Mouse (Mus musculus): ENCODE measurements at regions not wholly inside any gene's neighbourhood (a gene's known extent, or its start where the extent isn't known, plus 50 kb on each side); places are given as distances from the start of the nearest gene placed in this dataset.

DNA sequence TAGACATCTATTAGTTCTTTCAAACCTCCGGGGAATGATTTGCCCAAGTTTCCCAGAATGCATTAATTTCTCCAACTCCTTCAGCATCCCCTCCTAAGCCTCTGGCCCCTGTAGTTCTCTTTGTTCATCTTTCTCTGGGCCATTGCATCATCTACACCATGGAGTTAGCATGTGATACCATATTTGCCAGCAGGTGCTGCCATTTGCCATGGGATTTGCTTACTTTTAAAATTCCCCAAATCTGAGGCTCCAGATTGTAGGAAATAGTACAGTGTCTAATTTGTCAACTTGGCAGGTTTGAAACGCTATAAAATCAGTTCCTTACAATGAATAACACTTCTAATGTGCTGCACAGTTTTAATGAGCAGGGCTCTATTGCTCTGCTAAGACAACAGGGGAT lies 98.7 kb upstream of the Gm6657 start:
- Histone ChIP-seq H3K9ac (no peak overlapping the region), H3K4me2 (replicated peaks) (no peak overlapping the region), H3K27ac (no peak overlapping the region), H3K36me3 (replicated peaks; ENCODE audit: control insufficient read depth, insufficient read depth) (no peaks in the 10 kb centered on the region), H3K27me3 (ENCODE audit: control insufficient read depth, insufficient read depth, low read length) (no peaks in the 10 kb centered on the region), H3K9me3 (ENCODE audit: control insufficient read depth, low read length) (no peaks in the 10 kb centered on the region), H3K4me3 (replicated peaks; ENCODE audit: low read length) (no peak overlapping the region), H3K4me1 (replicated peaks; ENCODE audit: control insufficient read depth, insufficient read depth, low read length) (peaks cover 4% of the 10 kb centered on the region)
- ATAC-seq (ENCODE audit: low FRiP score) (no peak), DNase-seq (ENCODE audit: low spot score) (no peak)
- WGBS, result 68% methylated on average over 2 of the region's 2 CpGs

DNA sequence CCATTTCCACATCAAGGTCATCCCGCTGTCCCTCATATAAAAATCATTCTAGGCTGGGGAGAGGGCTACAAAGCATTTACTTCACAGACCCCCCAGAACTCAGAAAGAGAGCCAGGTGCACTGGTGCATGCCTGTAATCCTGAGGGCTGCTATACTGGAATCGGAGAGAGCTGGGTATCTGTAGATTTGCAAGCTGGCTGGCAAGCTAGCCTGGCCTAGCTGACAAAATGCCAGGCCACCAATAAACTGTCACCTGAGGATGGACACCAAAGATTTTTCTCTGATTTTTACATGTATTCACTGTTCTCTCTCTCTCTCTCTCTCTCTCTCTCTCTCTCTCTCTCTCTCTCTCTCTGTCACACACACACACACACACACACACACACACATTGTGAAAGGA lies 98.1 kb upstream of the Gm6657 start:
- Histone ChIP-seq H3K4me3 (replicated peaks; ENCODE audit: low read length) (no peak overlapping the region), H3K9me3 (ENCODE audit: control insufficient read depth, low read length) (no peaks in the 10 kb centered on the region), H3K9ac (no peak overlapping the region), H3K4me2 (replicated peaks) (no peak overlapping the region), H3K27ac (no peak overlapping the region), H3K27me3 (ENCODE audit: control insufficient read depth, insufficient read depth, low read length) (no peaks in the 10 kb centered on the region), H3K36me3 (replicated peaks; ENCODE audit: control insufficient read depth, insufficient read depth) (no peaks in the 10 kb centered on the region), H3K4me1 (replicated peaks; ENCODE audit: control insufficient read depth, insufficient read depth, low read length) (peaks cover 4% of the 10 kb centered on the region)
- ATAC-seq (ENCODE audit: low FRiP score), result no peak
- DNase-seq (ENCODE audit: low spot score), result no peak
- 92% methylated on average over 2 of the region's 2 CpGs for WGBS

DNA sequence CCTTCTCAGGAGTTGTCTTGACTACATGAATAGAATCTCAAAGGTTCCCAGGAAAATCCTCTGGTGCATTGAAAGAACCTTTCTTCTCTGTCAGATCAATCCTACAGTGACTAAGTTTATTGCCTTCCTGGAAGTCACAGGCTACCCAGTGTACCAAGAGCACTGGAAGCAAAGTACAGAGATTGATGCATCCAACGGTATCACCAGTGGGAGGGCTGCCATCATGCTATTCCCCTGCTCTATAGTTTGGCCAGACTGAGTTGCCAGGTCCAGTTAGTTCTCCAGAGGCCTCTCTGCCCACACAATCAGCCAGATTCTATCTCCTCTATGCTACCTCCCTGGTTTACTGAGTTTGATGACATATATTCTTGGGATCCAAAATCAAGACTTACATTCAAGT lies 96.9 kb upstream of the Gm6657 start:
- Histone ChIP-seq H3K4me2 (replicated peaks) (no peak overlapping the region), H3K4me1 (replicated peaks; ENCODE audit: control insufficient read depth, insufficient read depth, low read length) (peaks cover 4% of the 10 kb centered on the region), H3K36me3 (replicated peaks; ENCODE audit: control insufficient read depth, insufficient read depth) (no peaks in the 10 kb centered on the region), H3K4me3 (replicated peaks; ENCODE audit: low read length) (no peak overlapping the region), H3K9ac (no peak overlapping the region), H3K27ac (no peak overlapping the region), H3K27me3 (ENCODE audit: control insufficient read depth, insufficient read depth, low read length) (no peaks in the 10 kb centered on the region), H3K9me3 (ENCODE audit: control insufficient read depth, low read length) (no peaks in the 10 kb centered on the region)
- WGBS, result 52% methylated on average over 1 of the region's 1 CpGs
- ATAC-seq (ENCODE audit: low FRiP score), result no peak
- DNase-seq (ENCODE audit: low spot score), result no peak

DNA sequence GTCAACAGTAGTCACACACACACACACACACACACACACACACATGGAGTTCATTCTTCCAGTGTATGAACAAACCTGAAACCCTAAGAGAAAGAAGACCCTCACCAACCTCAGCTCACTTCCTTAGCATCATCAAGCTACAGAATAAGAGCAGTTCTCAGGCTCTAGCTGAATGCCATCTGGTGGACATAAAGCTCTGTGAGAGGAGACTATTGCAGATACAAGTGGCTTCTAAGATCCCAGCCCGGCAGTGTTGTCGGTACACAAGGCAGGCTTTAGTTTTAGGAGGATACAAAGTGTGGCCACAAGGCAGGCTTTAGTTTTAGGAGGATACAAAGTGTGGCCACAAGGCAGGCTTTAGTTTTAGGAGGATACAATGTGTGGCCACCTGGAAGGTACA lies 96.3 kb upstream of the Gm6657 start:
- H3K27me3 ChIP-seq (ENCODE audit: control insufficient read depth, insufficient read depth, low read length), result no peaks in the 10 kb centered on the region
- H3K4me3 ChIP-seq (replicated peaks; ENCODE audit: low read length), result no peak overlapping the region
- no peak overlapping the region for H3K27ac ChIP-seq
- WGBS, result 86% methylated on average over 2 of the region's 2 CpGs
- no peak overlapping the region for H3K9ac ChIP-seq
- H3K9me3 ChIP-seq (ENCODE audit: control insufficient read depth, low read length), result no peaks in the 10 kb centered on the region
- ATAC-seq (ENCODE audit: low FRiP score), result no peak
- H3K36me3 ChIP-seq (replicated peaks; ENCODE audit: control insufficient read depth, insufficient read depth), result no peaks in the 10 kb centered on the region
- H3K4me1 ChIP-seq (replicated peaks; ENCODE audit: control insufficient read depth, insufficient read depth, low read length), result peaks cover 4% of the 10 kb centered on the region
- H3K4me2 ChIP-seq (replicated peaks), result no peak overlapping the region
- DNase-seq (ENCODE audit: low spot score), result no peak

DNA sequence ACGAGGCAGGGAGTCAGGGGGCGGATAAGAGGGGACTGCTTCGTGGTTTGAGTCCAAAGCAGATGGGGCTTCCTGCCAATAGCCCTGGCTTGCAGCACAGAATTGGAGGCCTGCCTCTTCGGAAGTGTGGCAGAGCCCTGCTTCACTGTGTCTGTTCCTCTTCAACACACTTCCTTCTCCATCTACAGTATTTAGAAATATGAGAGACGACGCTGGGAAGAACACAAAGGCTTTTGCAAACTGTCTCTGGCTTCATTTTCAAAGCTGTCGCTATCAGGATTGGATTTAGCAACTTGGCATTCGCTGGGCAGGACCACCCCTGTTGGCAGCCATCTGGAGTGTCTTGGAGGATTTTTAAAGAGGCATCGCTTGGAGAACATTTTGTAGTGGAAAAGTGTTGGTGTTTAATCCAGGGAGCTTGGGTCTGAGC lies 95.3 kb upstream of the Gm6657 start:
- Histone ChIP-seq H3K36me3 (replicated peaks; ENCODE audit: control insufficient read depth, insufficient read depth) (no peaks in the 10 kb centered on the region), H3K27ac (no peak overlapping the region), H3K9me3 (ENCODE audit: control insufficient read depth, low read length) (no peaks in the 10 kb centered on the region), H3K4me2 (replicated peaks) (no peak overlapping the region), H3K27me3 (ENCODE audit: control insufficient read depth, insufficient read depth, low read length) (no peaks in the 10 kb centered on the region), H3K4me1 (replicated peaks; ENCODE audit: control insufficient read depth, insufficient read depth, low read length) (peaks cover 4% of the 10 kb centered on the region), H3K4me3 (replicated peaks; ENCODE audit: low read length) (no peak overlapping the region), H3K9ac (no peak overlapping the region)
- DNase-seq (ENCODE audit: low spot score), result peak; percentile 50
- WGBS, result 58% methylated on average over 9 of the region's 9 CpGs
- peak; percentile 64; the same call in 1 of the 2 replicates for ATAC-seq (ENCODE audit: low FRiP score)

DNA sequence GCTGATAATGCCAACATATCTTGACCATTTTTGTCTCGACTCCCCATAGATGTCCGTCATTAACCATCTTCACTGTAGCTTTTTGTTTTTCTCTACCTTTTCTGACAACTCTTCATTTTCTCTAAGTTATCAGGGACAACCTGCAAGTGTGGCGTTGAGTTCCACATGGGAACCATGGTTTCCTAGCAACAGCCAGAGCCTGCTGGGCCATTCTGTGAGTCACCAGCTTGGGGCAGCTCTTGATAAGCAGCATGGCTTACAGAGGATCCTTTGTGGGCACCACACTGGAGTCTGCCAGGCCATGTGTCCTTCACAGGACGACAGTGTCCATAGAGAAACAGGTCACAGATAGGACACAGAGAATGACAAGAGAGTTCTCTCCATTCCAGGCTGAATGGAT lies 94.3 kb upstream of the Gm6657 start:
- WGBS, result 62% methylated on average over 4 of the region's 4 CpGs
- Histone ChIP-seq H3K4me2 (replicated peaks) (no peak overlapping the region), H3K9ac (no peak overlapping the region), H3K4me3 (replicated peaks; ENCODE audit: low read length) (no peak overlapping the region), H3K27ac (no peak overlapping the region), H3K36me3 (replicated peaks; ENCODE audit: control insufficient read depth, insufficient read depth) (no peaks in the 10 kb centered on the region), H3K4me1 (replicated peaks; ENCODE audit: control insufficient read depth, insufficient read depth, low read length) (peaks cover 4% of the 10 kb centered on the region), H3K9me3 (ENCODE audit: control insufficient read depth, low read length) (no peaks in the 10 kb centered on the region), H3K27me3 (ENCODE audit: control insufficient read depth, insufficient read depth, low read length) (no peaks in the 10 kb centered on the region)
- no peak for ATAC-seq (ENCODE audit: low FRiP score)
- no peak for DNase-seq (ENCODE audit: low spot score)

DNA sequence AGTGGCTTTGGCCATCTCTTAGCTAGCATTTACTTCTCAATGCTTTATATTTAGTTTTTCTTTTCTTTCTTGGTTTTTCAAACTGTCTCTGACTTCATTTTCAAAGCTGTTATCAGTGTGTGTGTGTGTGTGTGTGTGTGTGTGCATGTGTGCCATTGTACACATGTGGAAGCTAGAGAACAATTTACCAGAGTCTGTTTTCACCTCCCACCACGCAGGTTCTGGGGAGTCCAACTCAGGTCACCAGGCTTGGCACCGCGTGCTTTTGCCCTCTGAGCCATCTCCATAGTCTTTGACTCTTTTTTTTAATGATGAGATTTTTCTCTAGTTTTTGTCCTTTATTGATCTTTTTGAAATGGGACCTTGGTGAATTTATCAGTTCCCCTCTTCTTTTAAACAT lies 93.3 kb upstream of the Gm6657 start:
- no peak for ATAC-seq (ENCODE audit: low FRiP score)
- no peak for DNase-seq (ENCODE audit: low spot score)
- Histone ChIP-seq H3K4me2 (replicated peaks) (no peak overlapping the region), H3K27ac (no peak overlapping the region), H3K4me1 (replicated peaks; ENCODE audit: control insufficient read depth, insufficient read depth, low read length) (peaks cover 4% of the 10 kb centered on the region), H3K9me3 (ENCODE audit: control insufficient read depth, low read length) (no peaks in the 10 kb centered on the region), H3K27me3 (ENCODE audit: control insufficient read depth, insufficient read depth, low read length) (no peaks in the 10 kb centered on the region), H3K36me3 (replicated peaks; ENCODE audit: control insufficient read depth, insufficient read depth) (no peaks in the 10 kb centered on the region), H3K9ac (no peak overlapping the region), H3K4me3 (replicated peaks; ENCODE audit: low read length) (no peak overlapping the region)
- 96% methylated on average over 3 of the region's 3 CpGs for WGBS

DNA sequence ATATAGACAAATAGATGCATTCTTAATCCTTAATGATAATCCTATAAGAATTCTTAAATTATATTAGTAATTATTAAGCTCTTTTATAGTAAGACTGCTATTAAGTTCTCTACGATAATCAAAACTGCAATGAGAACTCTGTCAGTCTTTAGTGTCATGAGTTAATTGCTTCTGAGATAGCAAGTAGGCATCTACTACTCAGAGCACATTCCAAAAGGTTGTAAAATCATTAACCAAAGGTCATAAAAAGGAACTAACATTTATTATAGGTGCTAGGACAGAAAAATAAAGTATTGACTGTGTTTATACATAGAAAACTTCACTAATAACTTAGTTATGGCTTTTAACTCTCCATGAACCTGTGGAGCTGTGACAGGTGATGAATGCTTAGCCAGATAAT lies 84.1 kb upstream of the Gm6657 start:
- no peak overlapping the region for H3K4me3 ChIP-seq (replicated peaks; ENCODE audit: low read length)
- H3K4me1 ChIP-seq (replicated peaks; ENCODE audit: control insufficient read depth, insufficient read depth, low read length), result no peaks in the 10 kb centered on the region
- 76% methylated on average over 1 of the region's 1 CpGs for WGBS
- H3K36me3 ChIP-seq (replicated peaks; ENCODE audit: control insufficient read depth, insufficient read depth), result no peaks in the 10 kb centered on the region
- H3K27ac ChIP-seq, result no peak overlapping the region
- no peak for ATAC-seq (ENCODE audit: low FRiP score)
- no peaks in the 10 kb centered on the region for H3K9me3 ChIP-seq (ENCODE audit: control insufficient read depth, low read length)
- no peak overlapping the region for H3K9ac ChIP-seq
- no peak overlapping the region for H3K4me2 ChIP-seq (replicated peaks)
- DNase-seq (ENCODE audit: low spot score), result no peak
- H3K27me3 ChIP-seq (ENCODE audit: control insufficient read depth, insufficient read depth, low read length), result no peaks in the 10 kb centered on the region

DNA sequence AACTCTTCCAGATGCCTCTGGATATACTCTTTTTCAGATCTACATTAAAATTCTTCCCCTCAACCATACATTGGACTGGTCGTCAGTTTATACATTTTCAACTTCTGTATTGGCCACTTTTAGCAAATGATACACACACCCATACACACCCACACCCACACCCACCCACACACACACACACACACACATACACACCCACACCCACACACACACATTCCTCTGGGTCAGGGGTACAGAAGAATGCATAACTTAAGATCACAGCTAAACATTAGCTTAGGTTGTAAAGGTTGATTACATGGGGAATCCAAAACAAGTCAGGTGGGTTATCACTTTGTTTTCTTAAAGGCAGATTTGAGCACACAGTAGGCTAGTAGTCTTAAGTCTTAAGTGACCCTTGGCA lies 75.9 kb upstream of the Gm6657 start:
- Histone ChIP-seq H3K9ac (no peak overlapping the region), H3K27me3 (ENCODE audit: control insufficient read depth, insufficient read depth, low read length) (no peaks in the 10 kb centered on the region), H3K9me3 (ENCODE audit: control insufficient read depth, low read length) (no peaks in the 10 kb centered on the region), H3K27ac (no peak overlapping the region), H3K4me2 (replicated peaks) (no peak overlapping the region), H3K36me3 (replicated peaks; ENCODE audit: control insufficient read depth, insufficient read depth) (no peaks in the 10 kb centered on the region), H3K4me1 (replicated peaks; ENCODE audit: control insufficient read depth, insufficient read depth, low read length) (no peaks in the 10 kb centered on the region), H3K4me3 (replicated peaks; ENCODE audit: low read length) (no peak overlapping the region)
- no peak for ATAC-seq (ENCODE audit: low FRiP score)
- DNase-seq (ENCODE audit: low spot score), result no peak
- 79% methylated on average over 1 of the region's 1 CpGs for WGBS

DNA sequence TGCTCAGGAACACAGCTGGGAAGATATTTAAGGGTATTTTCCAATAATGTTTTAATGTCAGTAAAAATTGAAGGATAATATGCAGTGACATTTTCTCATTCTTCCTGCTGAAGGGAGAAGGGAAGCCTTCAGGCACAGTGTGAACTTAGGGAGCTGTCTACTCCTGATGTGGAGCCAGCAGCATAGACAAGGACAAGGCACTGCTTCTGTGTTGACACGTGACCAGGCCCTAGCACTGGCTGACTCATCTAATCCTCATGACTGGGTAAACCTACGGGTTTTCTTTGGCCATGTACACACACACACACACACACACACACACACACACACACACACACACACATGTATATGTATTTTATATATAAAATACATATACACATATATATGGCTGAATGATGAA lies 74.8 kb upstream of the Gm6657 start:
- H3K9me3 ChIP-seq (ENCODE audit: control insufficient read depth, low read length), result no peaks in the 10 kb centered on the region
- WGBS, result 94% methylated on average over 2 of the region's 2 CpGs
- no peaks in the 10 kb centered on the region for H3K27me3 ChIP-seq (ENCODE audit: control insufficient read depth, insufficient read depth, low read length)
- no peaks in the 10 kb centered on the region for H3K4me1 ChIP-seq (replicated peaks; ENCODE audit: control insufficient read depth, insufficient read depth, low read length)
- ATAC-seq (ENCODE audit: low FRiP score), result no peak
- no peak for DNase-seq (ENCODE audit: low spot score)
- no peak overlapping the region for H3K4me3 ChIP-seq (replicated peaks; ENCODE audit: low read length)
- H3K36me3 ChIP-seq (replicated peaks; ENCODE audit: control insufficient read depth, insufficient read depth), result no peaks in the 10 kb centered on the region
- H3K9ac ChIP-seq, result no peak overlapping the region
- no peak overlapping the region for H3K27ac ChIP-seq
- H3K4me2 ChIP-seq (replicated peaks), result no peak overlapping the region
